10 mouse cellular contexts compared by ENCODE assay signal in the genomic region with DNA sequence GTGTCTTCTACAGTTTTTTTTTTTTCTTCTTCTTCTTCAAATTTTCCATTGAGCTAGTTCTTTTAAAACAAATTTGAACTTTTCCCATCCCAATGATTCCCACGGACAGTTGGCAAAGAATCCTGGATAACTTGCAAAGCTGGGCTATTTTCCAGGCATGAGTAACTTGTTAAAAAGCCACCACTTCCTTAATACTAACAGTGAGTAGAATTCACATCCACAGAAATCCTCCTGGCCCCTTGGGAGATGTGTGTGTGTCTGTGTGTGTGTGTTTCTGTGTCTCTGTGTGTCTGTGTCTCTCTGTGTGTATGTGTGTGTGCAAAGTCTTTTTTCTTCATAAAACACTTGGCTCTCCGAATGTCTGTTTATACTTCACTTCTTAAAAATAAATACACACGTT.
DNase-seq lines count a peak whose midpoint lies in the region; ATAC-seq lines count a peak whose summit lies in the region.
"Had no signal": no experiment of that assay in that cellular context is flagged by ENCODE, and none has a peak within 500 bp of the region (broad histone marks: within the 10 kb centered on the region; RNA-seq: fewer than 3 reads in every experiment).

No protein-coding gene starts in this region.

- H3K4me1 ChIP-seq in kidney, embryonic 14.5 days (ENCODE audit: control insufficient read depth, insufficient read depth, low read length): no peaks in the 10 kb centered on the region
- peaks cover 10% of the 10 kb centered on the region for H3K4me1 ChIP-seq in heart, embryonic 13.5 days
- peaks cover 3% of the 10 kb centered on the region; the same call in 1 of the 2 replicates for H3K4me1 ChIP-seq in lung, embryonic 16.5 days (replicated peaks; ENCODE audit: control insufficient read depth, insufficient read depth, low read length)

- no peak overlapping the region for H3K4me2 ChIP-seq in kidney, embryonic 14.5 days (replicated peaks; ENCODE audit: low read depth, low read length)
- H3K4me2 ChIP-seq in heart, embryonic 13.5 days: no peak overlapping the region
- no peak overlapping the region for H3K4me2 ChIP-seq in lung, embryonic 16.5 days (ENCODE audit: low read depth, low read length)

- no peak overlapping the region for H3K9ac ChIP-seq in kidney, embryonic 14.5 days (ENCODE audit: low read depth, low read length)
- H3K9ac ChIP-seq in heart, embryonic 13.5 days: no peak overlapping the region
- no peak overlapping the region for H3K9ac ChIP-seq in lung, embryonic 16.5 days (ENCODE audit: low read length)

- no peak overlapping the region for H3K27ac ChIP-seq in kidney, embryonic 14.5 days (ENCODE audit: low read depth, low read length)
- H3K27ac ChIP-seq in heart, embryonic 13.5 days (replicated peaks): peak overlapping the region; percentile 45; the same call in 1 of the 2 replicates
- H3K27ac ChIP-seq in lung, embryonic 16.5 days (ENCODE audit: low read length): peak overlapping the region; percentile 82

- WGBS in kidney, embryonic 14.5 days: 59% methylated on average over 3 of the region's 3 CpGs
- 49% methylated on average over 3 of the region's 3 CpGs for WGBS in heart, embryonic 13.5 days
- 27% methylated on average over 3 of the region's 3 CpGs for WGBS in lung, embryonic 16.5 days

- H3K27me3 ChIP-seq in kidney, embryonic 14.5 days (ENCODE audit: control insufficient read depth, insufficient read depth, low read length): no peaks in the 10 kb centered on the region
- H3K27me3 ChIP-seq in heart, embryonic 13.5 days (replicated peaks): no peaks in the 10 kb centered on the region
- H3K27me3 ChIP-seq in lung, embryonic 16.5 days (ENCODE audit: control insufficient read depth, insufficient read depth, low read depth, low read length): no peaks in the 10 kb centered on the region

- H3K36me3 ChIP-seq in kidney, embryonic 14.5 days (ENCODE audit: control insufficient read depth, insufficient read depth, low read length): no peaks in the 10 kb centered on the region
- H3K36me3 ChIP-seq in heart, embryonic 13.5 days: no peaks in the 10 kb centered on the region
- no peaks in the 10 kb centered on the region for H3K36me3 ChIP-seq in lung, embryonic 16.5 days (ENCODE audit: control insufficient read depth, insufficient read depth, low read length)

- H3K4me3 ChIP-seq in kidney, embryonic 14.5 days (ENCODE audit: low read length): no peak overlapping the region
- H3K4me3 ChIP-seq in heart, embryonic 13.5 days: no peak overlapping the region
- no peak overlapping the region for H3K4me3 ChIP-seq in lung, embryonic 16.5 days (ENCODE audit: low read length)

- no peak for ATAC-seq in kidney, embryonic 14.5 days (ENCODE audit: low FRiP score, low TSS enrichment)
- ATAC-seq in heart, embryonic 13.5 days (ENCODE audit: extremely low read depth, insufficient number of reproducible peaks, low FRiP score, low TSS enrichment): no peak
- peak; percentile 69 for ATAC-seq in lung, embryonic 16.5 days (ENCODE audit: low read depth)
- ATAC-seq: midbrain, embryonic 16.5 days had no signal

- peak; percentile 32 for DNase-seq in kidney, adult 11 months
- peak; percentile 88 for DNase-seq in adipocyte (ENCODE audit: low spot score)
- no peak for DNase-seq in frontal cortex, postnatal 14 days (ENCODE audit: low spot score in 2 of 2)
- no peak for DNase-seq in cerebellum, adult 8-10 months
- no peak for DNase-seq in layer of hippocampus, adult 18-20 months (ENCODE audit: low spot score in 2 of 2)
- DNase-seq: retina, postnatal 1 day had no signal

- no peaks in the 10 kb centered on the region for H3K9me3 ChIP-seq in kidney, embryonic 14.5 days (ENCODE audit: control insufficient read depth, low read length)
- no peaks in the 10 kb centered on the region for H3K9me3 ChIP-seq in heart, embryonic 13.5 days
- H3K9me3 ChIP-seq in lung, embryonic 16.5 days (ENCODE audit: control insufficient read depth, low read length): no peaks in the 10 kb centered on the region

Comparison
In these comparisons a context has a peak if more than half of its experiments do, and no peak if none do; other contexts are left out.
1. DNase-seq: peak in kidney, adult 11 months (single experiment) and adipocyte (single experiment); none in frontal cortex, postnatal 14 days (0 of 2), cerebellum, adult 8-10 months (single experiment) and layer of hippocampus, adult 18-20 months (0 of 2).